Comparison of ENCODE assay signal across 12 mouse cellular contexts in the genomic region with DNA sequence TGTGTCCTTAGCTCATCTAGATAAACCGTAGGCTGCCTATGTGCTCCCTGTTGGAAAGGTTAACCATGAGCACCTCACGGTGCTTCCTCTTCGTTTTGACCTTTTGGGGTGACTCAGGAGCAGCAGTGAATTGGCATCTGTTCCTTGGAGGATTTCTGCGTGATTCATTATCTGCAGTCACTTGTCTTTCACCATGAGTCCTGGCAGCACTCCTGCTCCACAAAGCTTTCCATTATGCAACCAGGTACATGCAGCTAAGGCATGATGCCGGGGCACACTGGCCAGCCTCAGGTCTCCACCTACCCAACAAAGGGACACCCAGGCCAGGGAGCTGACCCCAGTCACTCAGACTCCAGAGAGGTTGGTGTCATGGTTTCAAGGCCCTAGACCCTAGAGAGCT.
DNase-seq lines count a peak whose midpoint lies in the region; ATAC-seq lines count a peak whose summit lies in the region.
"Had no signal": no experiment of that assay in that cellular context is flagged by ENCODE, and none has a peak within 500 bp of the region (broad histone marks: within the 10 kb centered on the region; RNA-seq: fewer than 3 reads in every experiment).

No protein-coding gene starts in this region.

- intact Hi-C loops in heart, postnatal 25 days (cut with DNase I): no loop called here

- ATAC-seq in granulocyte monocyte progenitor cell, adult 5-6 weeks (replicated peaks; ENCODE audit: poor library complexity, severe bottlenecking): no peak
- ATAC-seq: liver, embryonic 12.5 days; Patski had no signal

- peak; percentile 94 for DNase-seq in heart, adult 11 months
- DNase-seq in heart, postnatal 25 days (ENCODE audit: low spot score): no peak
- peak; percentile 56 for DNase-seq in right cerebral cortex, adult 18-20 months
- DNase-seq in right cerebral cortex, postnatal 4 days: no peak
- peak; percentile 75 to 78 for DNase-seq in cerebellum, adult 18-20 months
- DNase-seq in left cerebral cortex, adult 9 months (ENCODE audit: low spot score in 2 of 2): peak; percentile 27 to 39
- no peak for DNase-seq in neural tube, embryonic 10.5 days (ENCODE audit: extremely low spot score, low spot score)
- DNase-seq: kidney, adult 8-10 months; lung, postnatal 36 days had no signal

Comparison
In these comparisons a context has a peak if more than half of its experiments do, and no peak if none do; other contexts are left out.
1. DNase-seq: peak in heart, adult 11 months (single experiment), right cerebral cortex, adult 18-20 months (single experiment), cerebellum, adult 18-20 months (2 of 2) and left cerebral cortex, adult 9 months (2 of 2); none in heart, postnatal 25 days (single experiment), right cerebral cortex, postnatal 4 days (single experiment) and neural tube, embryonic 10.5 days (single experiment).